Mouse (Mus musculus) neural tube, embryonic 15.5 days (tissue): ENCODE results near the gene Olfr958. TPM values are rescaled to one million over a fixed set of nuclear protein-coding genes. Genes with fewer than 3 reads are reported as not detected.
A peak's percentile ranks its signal among the peaks of the same experiment; 100 is the strongest.

Experiments
- ATAC-seq: fragments of 200-750 bp; cut with Nextera tagmentation; 2 replicates; pipeline ENCODE4 v1.8.0; 2017; ENCODE audit warnings: mild to moderate bottlenecking, moderate TSS enrichment, moderate library complexity; ENCODE audit not compliant: low FRiP score
- H3K27ac ChIP-seq: fragments of 300-500 bp; sonication (generic); replicated peaks from 2 replicates; pipeline ENCODE4 v1.5.1; 2015; ENCODE audit warnings: mild to moderate bottlenecking, inconsistent platforms
- H3K27me3 ChIP-seq: fragments of 300-500 bp; sonication (generic); replicated peaks from 2 replicates; pipeline ENCODE4 v1.6.1; 2015; ENCODE audit warnings: inconsistent platforms
- H3K36me3 ChIP-seq: fragments of 300-500 bp; sonication (generic); 2 replicates; pipeline ENCODE4 v1.6.1; 2015; ENCODE audit warnings: inconsistent platforms
- H3K4me1 ChIP-seq: fragments of 300-500 bp; sonication (generic); 2 replicates; pipeline ENCODE4 v1.6.1; 2015; ENCODE audit warnings: inconsistent platforms
- H3K4me2 ChIP-seq: fragments of 300-500 bp; sonication (generic); 2 replicates; pipeline ENCODE4 v1.6.1; 2015; ENCODE audit warnings: inconsistent platforms, mild to moderate bottlenecking, moderate library complexity
- H3K4me3 ChIP-seq: fragments of 300-500 bp; sonication (generic); replicated peaks from 2 replicates; pipeline ENCODE4 v1.5.1; 2015; ENCODE audit warnings: mild to moderate bottlenecking, inconsistent platforms
- H3K9ac ChIP-seq: fragments of 300-500 bp; sonication (generic); replicated peaks from 2 replicates; pipeline ENCODE4 v1.6.1; 2015; ENCODE audit warnings: mild to moderate bottlenecking, inconsistent platforms
- H3K9me3 ChIP-seq: fragments of 300-500 bp; sonication (generic); replicated peaks from 2 replicates; pipeline ENCODE4 v1.6.1; 2016; ENCODE audit warnings: inconsistent platforms
- WGBS: fragments of 180-500 bp; shearing (Covaris S2); methylation state at CpG from one replicate; pipeline ENCODE4 v1.1.7; 2015; ENCODE audit warnings: mixed read lengths; 5-methylcytosine and 5-hydroxymethylcytosine counted together
- polyA plus RNA-seq: library from polyadenylated mRNA; unstranded; fragments of >200 nt; fragmentation: Nextera tagmentation; extraction: Ambion mirVana; gene quantifications from 2 replicates; pipeline ENCODE4 v1.2.1, GENCODE M21; 2015

Gene Olfr958
- polyA plus RNA-seq, 1 experiment from 2014 or later: not detected

DNA sequence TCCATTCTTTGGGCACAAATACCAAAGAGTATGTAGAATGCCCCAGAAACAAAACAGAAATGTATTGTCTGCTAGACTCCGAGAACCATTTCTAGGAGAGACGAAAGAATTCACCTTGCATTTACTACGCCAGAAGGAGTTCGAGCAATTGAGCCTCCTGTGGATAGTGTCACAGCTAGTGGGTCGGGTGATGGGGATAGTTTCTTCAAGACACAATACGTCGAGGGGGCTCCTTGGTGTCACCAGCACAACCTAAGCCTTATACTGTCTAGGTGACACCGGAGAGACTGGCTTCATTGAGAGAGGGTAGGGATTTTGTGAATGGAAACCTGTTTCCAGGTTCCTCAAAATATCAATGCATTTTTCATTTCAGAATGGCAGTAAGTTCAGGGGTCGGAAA is 44.4 kb downstream of the Olfr958 start:
- Histone ChIP-seq H3K36me3 (no peaks in the 10 kb centered on the region), H3K4me1 (no peaks in the 10 kb centered on the region), H3K9me3 (no peaks in the 10 kb centered on the region), H3K4me3 (no peak overlapping the region), H3K4me2 (no peak overlapping the region), H3K27ac (no peak overlapping the region), H3K9ac (no peak overlapping the region), H3K27me3 (no peaks in the 10 kb centered on the region)
- WGBS: 82% methylated on average over 9 of the region's 9 CpGs
- ATAC-seq: 0 out of 2 replicates have a peak, but pooled peaks have one; percentile 57

GRCm38 (mm10) chr9:39508998-39509397 is 44.9 kb downstream of the Olfr958 start:
- Histone ChIP-seq H3K27ac (no peak overlapping the region), H3K4me3 (no peak overlapping the region), H3K4me1 (no peaks in the 10 kb centered on the region), H3K9ac (no peak overlapping the region), H3K36me3 (no peaks in the 10 kb centered on the region), H3K27me3 (no peaks in the 10 kb centered on the region), H3K4me2 (no peak overlapping the region), H3K9me3 (no peaks in the 10 kb centered on the region)
- peak; percentile 85; the same call in 1 of the 2 replicates for ATAC-seq
- WGBS: 9% methylated on average over 6 of the region's 6 CpGs

Other genes with a start within 250 kb of the Olfr958 start
- gene Olfr948, start 228.0 kb downstream of the Olfr958 start, polyA plus RNA-seq: not detected in 2 replicates
- gene Olfr951, start 166.6 kb downstream of the Olfr958 start, polyA plus RNA-seq: not detected in 2 replicates
- gene Olfr952, start 126.9 kb downstream of the Olfr958 start, polyA plus RNA-seq: not detected in 2 replicates
- not detected in 2 replicates for gene Olfr954, start 97.4 kb downstream of the Olfr958 start, polyA plus RNA-seq
- gene Olfr955, start 82.1 kb downstream of the Olfr958 start, polyA plus RNA-seq: not detected in 2 replicates
- gene Olfr44, start 60.1 kb downstream of the Olfr958 start, polyA plus RNA-seq: not detected in 2 replicates
- not detected in 2 replicates for gene Olfr957, start 38.2 kb downstream of the Olfr958 start, polyA plus RNA-seq
- 0.05 TPM in 1 of 2 replicates, not detected in the other for gene Olfr959, start 21.5 kb upstream of the Olfr958 start, polyA plus RNA-seq
- gene AW551984, start 50.3 kb upstream of the Olfr958 start, polyA plus RNA-seq: 169 and 187 TPM in 2 replicates
- gene Olfr148, start 56.6 kb upstream of the Olfr958 start, polyA plus RNA-seq: not detected in 2 replicates
- gene Olfr960, start 67.3 kb upstream of the Olfr958 start, polyA plus RNA-seq: not detected in 2 replicates
- not detected in 2 replicates for gene Olfr961, start 91.0 kb upstream of the Olfr958 start, polyA plus RNA-seq
- gene Olfr963, start 113.2 kb upstream of the Olfr958 start, polyA plus RNA-seq: not detected in 2 replicates
- gene Olfr149, start 153.1 kb upstream of the Olfr958 start, polyA plus RNA-seq: not detected in 2 replicates
- gene Olfr965, start 157.3 kb upstream of the Olfr958 start, polyA plus RNA-seq: not detected in 2 replicates
- gene Olfr150, start 176.9 kb upstream of the Olfr958 start, polyA plus RNA-seq: not detected in 2 replicates
- gene Olfr967, start 192.2 kb upstream of the Olfr958 start, polyA plus RNA-seq: not detected in 2 replicates
- gene Olfr968, start 229.2 kb upstream of the Olfr958 start, polyA plus RNA-seq: not detected in 2 replicates
- gene Olfr969, start 236.9 kb upstream of the Olfr958 start, polyA plus RNA-seq: not detected in 2 replicates